Mouse (Mus musculus) hindbrain, embryonic 16.5 days (tissue): ENCODE measurements around the gene Irak1bp1. TPM values are rescaled to one million over a fixed set of nuclear protein-coding genes. Genes with fewer than 3 reads are reported as not detected.

Experiments used
- ATAC-seq: fragments of 200-750 bp; cut with Nextera tagmentation; 2 replicates; pipeline ENCODE4 v1.8.0; 2017; ENCODE audit warnings: moderate TSS enrichment, moderate library complexity
- H3K27ac ChIP-seq: fragments of 300-500 bp; sonication (generic); 2 replicates; pipeline ENCODE4 v1.5.1; 2014; ENCODE audit warnings: low read depth, mild to moderate bottlenecking, control low read depth, low read length, moderate library complexity
- H3K27me3 ChIP-seq: fragments of 300-500 bp; sonication (generic); replicated peaks from 2 replicates; pipeline ENCODE4 v1.6.1; 2014; ENCODE audit warnings: low read length; ENCODE audit not compliant: control insufficient read depth, insufficient read depth
- H3K36me3 ChIP-seq: fragments of 300-500 bp; sonication (generic); 2 replicates; pipeline ENCODE4 v1.6.1; 2014; ENCODE audit warnings: mild to moderate bottlenecking, low read length, moderate library complexity, mixed read lengths; ENCODE audit not compliant: control insufficient read depth, insufficient read depth
- H3K4me1 ChIP-seq: fragments of 300-500 bp; sonication (generic); 2 replicates; pipeline ENCODE4 v1.6.1; 2014; ENCODE audit warnings: low read depth, low read length; ENCODE audit not compliant: control insufficient read depth, insufficient read depth
- H3K4me2 ChIP-seq: fragments of 300-500 bp; sonication (generic); 2 replicates; pipeline ENCODE4 v1.6.1; 2014; ENCODE audit warnings: mild to moderate bottlenecking, low read length, control low read depth, moderate library complexity
- H3K4me3 ChIP-seq: fragments of 300-500 bp; sonication (generic); 2 replicates; pipeline ENCODE4 v1.5.1; 2014; ENCODE audit warnings: mild to moderate bottlenecking, low read length, control low read depth, moderate library complexity
- H3K9ac ChIP-seq: fragments of 300-500 bp; sonication (generic); 2 replicates; pipeline ENCODE4 v1.6.1; 2014; ENCODE audit warnings: low read depth, mild to moderate bottlenecking, control low read depth, low read length, moderate library complexity
- H3K9me3 ChIP-seq: fragments of 300-500 bp; sonication (generic); 2 replicates; pipeline ENCODE4 v1.6.1; 2014; ENCODE audit warnings: mild to moderate bottlenecking, low read length, moderate library complexity; ENCODE audit not compliant: control insufficient read depth
- WGBS: fragments of 180-500 bp; shearing (Covaris S2); extraction: QIAGEN DNeasy Blood & Tissue Kit; methylation state at CpG from one replicate; pipeline ENCODE4 v1.1.7; 2014; 5-methylcytosine and 5-hydroxymethylcytosine counted together
- polyA plus RNA-seq: library from polyadenylated mRNA; unstranded; fragments of >200 nt; fragmentation: Nextera tagmentation; extraction: Ambion mirVana; gene quantifications from 2 replicates; pipeline ENCODE4 v1.2.1, GENCODE M21; 2015

Irak1bp1 gene
- polyA plus RNA-seq, 1 experiment from 2014 or later, result 36.3 TPM

DNA sequence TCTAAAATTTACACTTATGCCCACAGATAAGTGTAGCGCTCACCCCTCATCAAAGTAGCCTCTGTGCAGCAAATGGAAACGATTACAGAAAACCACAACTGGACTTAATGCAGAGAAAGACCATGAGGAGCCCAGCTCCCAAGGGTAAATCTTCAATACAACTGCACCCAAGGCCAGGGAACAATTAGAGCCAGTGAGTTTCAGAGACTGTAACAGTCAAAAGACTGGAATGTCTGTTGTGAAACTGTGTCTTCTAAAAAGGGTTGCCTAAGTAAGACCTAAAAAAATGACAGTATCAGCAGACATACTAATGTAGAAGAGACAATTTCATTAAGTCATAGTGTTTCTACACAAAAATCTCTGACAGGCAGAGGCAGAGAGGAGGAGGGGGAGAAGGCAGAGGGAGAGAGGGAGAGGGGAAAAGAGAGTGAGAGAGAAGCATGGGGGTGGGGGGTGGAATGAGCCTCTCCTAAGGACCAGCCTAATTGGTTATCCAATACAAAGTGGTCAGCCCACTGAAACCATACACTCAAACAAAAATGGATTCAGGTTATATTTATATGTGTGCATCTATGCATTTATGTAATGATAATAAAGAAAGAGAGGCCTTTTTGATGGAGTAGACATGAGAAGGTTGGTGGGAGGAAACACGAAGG is 32.6 kb downstream of the Irak1bp1 start:
- no peaks in the 10 kb centered on the region for H3K4me1 ChIP-seq
- no peak overlapping the region for H3K27ac ChIP-seq
- 87% methylated on average over 3 of the region's 3 CpGs for WGBS
- no peaks in the 10 kb centered on the region for H3K9me3 ChIP-seq
- H3K4me3 ChIP-seq, result no peak overlapping the region
- ATAC-seq, result no peak
- no peak overlapping the region for H3K4me2 ChIP-seq
- H3K36me3 ChIP-seq, result no peaks in the 10 kb centered on the region
- H3K27me3 ChIP-seq, result no peaks in the 10 kb centered on the region
- H3K9ac ChIP-seq, result no peak overlapping the region

DNA sequence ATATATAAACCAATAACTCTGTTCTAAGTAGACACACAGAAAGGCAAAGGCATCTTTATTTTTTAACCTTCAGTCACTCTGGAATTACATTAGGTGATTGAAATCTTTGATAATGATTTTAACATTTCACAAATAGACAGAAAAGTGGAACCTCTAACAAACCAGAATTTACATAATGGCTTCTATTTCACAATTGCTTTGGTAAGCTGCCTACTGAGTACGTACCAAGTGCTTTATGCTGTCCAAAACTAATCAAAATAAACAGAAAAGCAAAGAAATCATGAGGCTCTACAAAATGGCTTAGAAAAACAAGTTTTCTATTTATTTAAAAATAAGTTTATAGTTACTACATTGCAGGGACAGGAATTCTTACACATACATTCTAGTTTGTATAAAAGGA is 36.8 kb downstream of the Irak1bp1 start:
- Histone ChIP-seq H3K27ac (no peak overlapping the region), H3K9ac (no peak overlapping the region), H3K4me3 (no peak overlapping the region), H3K9me3 (no peaks in the 10 kb centered on the region), H3K4me1 (no peaks in the 10 kb centered on the region), H3K4me2 (no peak overlapping the region), H3K36me3 (peaks cover 2% of the 10 kb centered on the region), H3K27me3 (no peaks in the 10 kb centered on the region)
- ATAC-seq, result no peak
- WGBS, result 69% methylated on average over 1 of the region's 1 CpGs

DNA sequence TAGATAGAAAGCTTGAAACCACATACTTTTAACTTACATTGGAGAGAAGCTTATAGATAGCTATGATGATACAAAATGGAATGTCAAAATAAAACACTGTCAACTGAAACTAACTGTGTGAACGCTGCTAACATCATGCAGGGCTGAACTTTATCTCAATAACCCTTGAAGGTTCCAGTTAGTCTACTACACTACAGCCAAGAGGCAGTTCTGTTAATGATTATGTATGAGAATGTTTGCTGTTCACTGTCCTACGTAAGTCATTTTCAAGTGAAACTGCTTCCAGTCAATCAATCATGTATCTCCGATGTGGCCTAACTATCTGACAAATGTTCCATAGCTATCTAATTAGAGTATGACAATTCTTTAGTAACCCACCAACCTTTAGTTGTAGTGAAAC is 38.4 kb downstream of the Irak1bp1 start:
- WGBS, result 66% methylated on average over 3 of the region's 3 CpGs

DNA sequence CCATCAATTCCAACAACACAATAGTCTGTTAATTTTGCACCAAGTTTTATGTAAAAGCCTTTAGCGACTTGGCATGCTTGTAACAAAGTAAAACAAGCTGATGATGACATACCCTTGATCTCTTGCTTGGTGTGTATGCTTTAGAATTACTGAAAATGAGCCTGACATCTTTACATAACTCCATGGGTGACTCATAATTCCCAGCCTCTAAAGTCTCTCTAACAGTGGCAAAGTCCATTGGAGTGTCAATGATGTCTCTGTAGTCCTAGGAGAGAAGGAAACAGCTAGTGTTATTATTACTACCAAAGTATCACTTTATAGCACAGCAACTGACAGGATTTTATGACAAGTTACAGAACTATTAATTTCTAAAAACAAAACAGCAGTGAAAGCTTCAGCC is 47.7 kb downstream of the Irak1bp1 start:
- ATAC-seq, result no peak
- H3K9ac ChIP-seq, result no peak overlapping the region

More for the DNA sequence above, 38.4 kb downstream of the Irak1bp1 start:
- no peak for ATAC-seq
- no peaks in the 10 kb centered on the region for H3K4me1 ChIP-seq
- H3K9me3 ChIP-seq, result no peaks in the 10 kb centered on the region
- H3K9ac ChIP-seq, result no peak overlapping the region
- peaks cover 8% of the 10 kb centered on the region for H3K36me3 ChIP-seq
- H3K27me3 ChIP-seq, result no peaks in the 10 kb centered on the region
- H3K27ac ChIP-seq, result no peak overlapping the region
- no peak overlapping the region for H3K4me2 ChIP-seq
- H3K4me3 ChIP-seq, result no peak overlapping the region

DNA sequence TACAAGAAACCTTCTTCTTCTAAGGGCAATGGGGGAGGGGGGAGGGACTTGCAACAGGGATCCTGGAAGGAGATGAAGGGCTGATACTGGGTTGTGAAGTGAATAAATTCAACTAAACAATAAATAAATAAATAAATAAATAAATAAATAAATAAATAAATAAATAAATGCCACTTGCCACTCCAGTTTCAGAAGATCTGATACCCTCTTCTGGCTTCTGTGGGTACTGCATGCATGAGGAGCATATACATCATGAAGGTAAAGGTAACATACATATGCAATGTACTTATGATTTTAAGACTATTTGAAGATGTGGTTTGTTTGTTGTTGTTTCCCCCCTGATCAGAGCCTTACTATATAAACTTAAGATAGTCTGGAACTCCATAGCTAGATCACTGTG is 54.8 kb downstream of the Irak1bp1 start:
- Histone ChIP-seq H3K4me3 (no peak overlapping the region), H3K4me2 (no peak overlapping the region), H3K9ac (no peak overlapping the region), H3K27me3 (no peaks in the 10 kb centered on the region), H3K9me3 (no peaks in the 10 kb centered on the region), H3K4me1 (no peaks in the 10 kb centered on the region), H3K27ac (no peak overlapping the region), H3K36me3 (peaks cover 23% of the 10 kb centered on the region)
- no peak for ATAC-seq

More for the DNA sequence above, 47.7 kb downstream of the Irak1bp1 start:
- no peak overlapping the region for H3K27ac ChIP-seq
- H3K4me3 ChIP-seq, result no peak overlapping the region
- no peak overlapping the region for H3K4me2 ChIP-seq
- H3K9me3 ChIP-seq, result no peaks in the 10 kb centered on the region
- H3K4me1 ChIP-seq, result no peaks in the 10 kb centered on the region
- 91% methylated on average over 1 of the region's 1 CpGs for WGBS
- H3K36me3 ChIP-seq, result peaks cover 27% of the 10 kb centered on the region
- H3K27me3 ChIP-seq, result no peaks in the 10 kb centered on the region

DNA sequence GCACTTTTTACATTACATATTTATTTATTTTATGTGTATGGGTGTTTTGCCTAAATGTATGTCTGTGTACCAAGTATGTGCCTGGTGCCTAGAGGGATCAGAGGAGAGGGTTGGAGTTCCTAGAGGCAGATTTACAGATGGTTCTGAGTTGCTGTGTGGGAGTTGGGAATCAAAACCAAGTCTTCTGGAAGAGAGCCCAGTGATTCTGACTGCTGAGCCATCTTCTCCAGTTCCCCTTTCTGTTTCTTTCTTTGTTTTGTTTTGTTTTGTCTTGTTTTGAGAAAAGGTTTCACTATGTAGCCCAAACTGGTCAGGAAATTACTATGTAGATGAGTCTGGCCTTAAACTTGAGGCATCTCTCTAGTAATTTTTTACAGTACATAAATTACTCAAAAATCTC is 59.3 kb downstream of the Irak1bp1 start:
- no peak overlapping the region for H3K27ac ChIP-seq
- no peak for ATAC-seq
- no peak overlapping the region for H3K9ac ChIP-seq
- H3K4me1 ChIP-seq, result no peaks in the 10 kb centered on the region
- H3K4me3 ChIP-seq, result no peak overlapping the region
- H3K36me3 ChIP-seq, result peaks cover 23% of the 10 kb centered on the region
- H3K4me2 ChIP-seq, result no peak overlapping the region
- H3K9me3 ChIP-seq, result no peaks in the 10 kb centered on the region
- no peaks in the 10 kb centered on the region for H3K27me3 ChIP-seq

Other genes with a start within 250 kb of the Irak1bp1 start
- gene Phip, start 146.0 kb downstream of the Irak1bp1 start, polyA plus RNA-seq, result 70.0 and 76.8 TPM in 2 replicates